Mouse (Mus musculus) hindbrain, embryonic 10.5 days (tissue): ENCODE data around the gene Tmem199. TPM values are rescaled to one million over a fixed set of nuclear protein-coding genes. Genes with fewer than 3 reads are reported as not detected.
A peak's percentile ranks its signal among the peaks of the same experiment; 100 is the strongest.

Source experiments
- DNase-seq: peaks from one replicate; pipeline ENCODE4 v3.0.0-alpha.2; 2017; ENCODE audit warnings: low spot score
- H3K27ac ChIP-seq: fragments of 300-500 bp; sonication (generic); 2 replicates; pipeline ENCODE4 v1.5.1; 2016; ENCODE audit warnings: mild to moderate bottlenecking, moderate library complexity
- H3K27me3 ChIP-seq: fragments of 300-500 bp; sonication (generic); 2 replicates; pipeline ENCODE4 v1.6.1; 2016; ENCODE audit warnings: mild to moderate bottlenecking; ENCODE audit not compliant: poor library complexity, insufficient read depth, severe bottlenecking
- H3K36me3 ChIP-seq: fragments of 300-500 bp; sonication (generic); 2 replicates; pipeline ENCODE4 v1.6.1; 2016; ENCODE audit warnings: mild to moderate bottlenecking, moderate library complexity
- H3K4me1 ChIP-seq: fragments of 300-500 bp; sonication (generic); replicated peaks from 2 replicates; pipeline ENCODE4 v1.6.1; 2016; ENCODE audit warnings: mild to moderate bottlenecking
- H3K4me3 ChIP-seq: fragments of 300-500 bp; sonication (generic); 2 replicates; pipeline ENCODE4 v1.5.1; 2016; ENCODE audit warnings: mild to moderate bottlenecking, moderate library complexity
- H3K9me3 ChIP-seq: fragments of 300-500 bp; sonication (generic); 2 replicates; pipeline ENCODE4 v1.6.1; 2016; ENCODE audit warnings: mild to moderate bottlenecking, moderate library complexity
- WGBS: fragments of 180-500 bp; shearing (Covaris S2); methylation state at CpG from one replicate; pipeline ENCODE4 v1.1.7; 2016; 5-methylcytosine and 5-hydroxymethylcytosine counted together
- polyA plus RNA-seq: library from polyadenylated mRNA; unstranded; fragments of >200 nt; fragmentation: Nextera tagmentation; extraction: Ambion mirVana; gene quantifications from 2 replicates; pipeline ENCODE4 v1.2.1, GENCODE M21; 2016

The Tmem199 gene
- polyA plus RNA-seq, 1 experiment from 2014 or later, result 86.4 TPM

DNA sequence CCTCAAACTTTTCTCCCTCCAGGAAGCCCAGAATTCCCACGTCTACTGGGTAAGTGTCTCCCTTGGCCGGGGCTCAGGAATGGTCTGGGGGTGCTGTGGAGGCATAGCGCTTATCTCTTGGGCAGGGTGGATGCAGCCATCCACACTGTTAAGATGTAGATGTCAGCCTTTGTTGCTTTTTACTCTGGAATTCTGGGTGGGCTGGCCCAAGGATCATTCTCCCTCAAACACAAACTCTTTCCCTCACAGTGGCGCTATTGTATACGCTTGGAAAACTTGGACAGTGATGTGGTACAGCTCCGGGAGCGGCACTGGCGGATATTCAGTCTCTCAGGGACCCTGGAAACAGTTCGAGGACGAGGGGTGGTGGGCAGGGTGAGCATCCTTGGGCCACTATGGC, 7.0 kb upstream of the Tmem199 start:
- Histone ChIP-seq H3K4me3 (no peak overlapping the region), H3K27me3 (no peaks in the 10 kb centered on the region), H3K27ac (no peak overlapping the region), H3K4me1 (no peaks in the 10 kb centered on the region), H3K36me3 (peaks cover 97% of the 10 kb centered on the region), H3K9me3 (no peaks in the 10 kb centered on the region)
- 92% methylated on average over 10 of the region's 10 CpGs for WGBS
- DNase-seq, result no peak

DNA sequence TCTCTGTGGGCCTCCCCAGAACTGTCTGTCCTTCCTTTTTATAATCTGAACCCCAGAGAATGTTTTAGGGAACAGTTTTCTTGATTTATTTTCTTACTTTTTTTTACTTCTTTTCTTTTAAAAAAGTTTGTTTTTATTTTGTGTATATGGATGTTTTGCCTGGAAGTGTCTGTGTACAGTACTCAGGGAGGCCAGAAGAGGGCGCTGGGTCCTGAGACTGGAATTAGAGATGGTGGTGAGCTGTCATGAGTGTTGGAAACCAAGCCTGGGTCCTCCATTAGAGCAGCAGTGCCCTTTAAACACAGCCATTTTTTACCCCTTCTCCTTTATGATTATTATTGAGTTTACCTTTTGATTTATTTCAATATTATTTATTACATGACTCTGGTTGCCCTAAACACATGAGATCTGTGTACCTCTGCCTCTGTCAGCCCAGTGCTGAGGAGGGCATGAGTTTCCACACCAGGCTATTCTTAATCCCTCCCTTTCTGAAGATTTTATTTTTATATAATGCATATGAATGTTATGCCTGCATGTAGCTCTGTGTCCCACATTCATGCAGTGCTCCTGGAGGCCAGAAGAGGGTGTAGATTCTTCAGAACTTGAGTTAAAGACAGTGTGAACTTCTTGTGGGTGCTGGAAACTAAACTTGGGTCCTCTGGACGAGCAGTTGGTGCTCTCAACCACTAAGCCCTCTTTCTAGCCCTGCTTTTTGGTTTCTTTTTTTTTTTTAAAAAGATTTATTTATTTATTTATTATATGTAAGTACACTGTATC, 3.8 kb upstream of the Tmem199 start:
- no peak overlapping the region for H3K27ac ChIP-seq
- no peak for DNase-seq
- 61% methylated on average over 2 of the region's 2 CpGs for WGBS
- H3K4me3 ChIP-seq, result no peak overlapping the region
- peaks cover 68% of the 10 kb centered on the region for H3K36me3 ChIP-seq
- H3K27me3 ChIP-seq, result no peaks in the 10 kb centered on the region
- H3K4me1 ChIP-seq, result peaks cover 25% of the 10 kb centered on the region
- H3K9me3 ChIP-seq, result no peaks in the 10 kb centered on the region

DNA sequence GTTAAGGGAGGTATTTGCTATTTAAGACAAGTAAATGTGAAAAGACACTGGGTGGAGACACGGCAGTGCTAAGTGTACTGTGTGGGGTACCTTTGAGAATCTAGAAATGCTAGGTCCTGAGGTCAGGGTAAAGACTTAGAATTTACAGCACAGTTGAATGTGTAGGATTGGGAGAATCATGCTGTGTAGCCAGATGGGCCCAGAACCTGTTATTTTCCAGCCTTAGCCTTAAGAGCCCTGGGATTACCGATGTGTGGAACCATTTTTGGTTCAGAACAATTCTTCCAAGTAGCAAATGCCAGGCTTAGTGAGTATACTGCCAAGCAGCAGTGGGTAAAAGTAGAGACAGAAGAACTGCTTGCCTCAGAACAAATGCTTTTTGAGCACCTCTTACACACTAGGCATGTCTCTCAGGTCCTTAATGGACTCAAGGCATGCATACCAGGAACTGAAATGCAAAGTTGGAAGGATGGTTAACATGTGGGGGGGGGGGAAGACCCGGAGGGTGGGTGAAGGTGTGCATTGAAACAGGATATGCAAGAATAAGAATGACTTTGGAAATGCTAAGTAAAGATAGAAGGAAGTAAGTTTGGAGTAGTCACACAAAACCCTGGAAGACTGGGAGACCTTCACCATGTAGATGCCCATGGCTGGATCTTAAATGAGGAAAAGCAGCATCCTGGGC, 1.3 kb upstream of the Tmem199 start:
- WGBS, result 83% methylated on average over 3 of the region's 3 CpGs
- H3K9me3 ChIP-seq, result no peaks in the 10 kb centered on the region
- H3K27me3 ChIP-seq, result no peaks in the 10 kb centered on the region
- H3K4me3 ChIP-seq, result peak overlapping the region; percentile 88
- H3K27ac ChIP-seq, result peak overlapping the region; percentile 97
- H3K36me3 ChIP-seq, result peaks cover 61% of the 10 kb centered on the region
- DNase-seq, result no peak
- H3K4me1 ChIP-seq, result peaks cover 26% of the 10 kb centered on the region

DNA sequence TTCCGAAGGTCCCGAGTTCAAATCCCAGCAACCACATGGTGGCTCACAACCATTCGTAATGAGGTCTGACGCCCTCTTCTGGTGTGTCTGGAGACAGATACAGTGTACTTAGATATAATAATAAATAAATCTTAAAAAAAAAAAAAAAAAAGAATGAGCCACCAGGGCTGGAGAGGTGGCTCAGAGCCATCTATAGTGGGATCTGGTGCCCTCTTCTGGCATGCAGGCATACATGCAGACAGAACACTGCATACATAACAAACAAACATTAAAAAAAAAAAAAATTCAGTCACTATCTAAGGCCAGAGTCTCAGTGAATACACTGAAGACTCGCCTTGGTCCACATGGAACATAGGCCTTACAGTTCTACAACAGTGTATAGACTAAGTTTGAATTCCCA, 2.8 kb downstream of the Tmem199 start:
- H3K4me3 ChIP-seq, result no peak overlapping the region
- H3K9me3 ChIP-seq, result no peaks in the 10 kb centered on the region
- H3K4me1 ChIP-seq, result peaks cover 26% of the 10 kb centered on the region
- H3K27me3 ChIP-seq, result no peaks in the 10 kb centered on the region
- H3K27ac ChIP-seq, result no peak overlapping the region
- WGBS, result 77% methylated on average over 5 of the region's 5 CpGs
- DNase-seq, result no peak
- peaks cover 54% of the 10 kb centered on the region for H3K36me3 ChIP-seq

DNA sequence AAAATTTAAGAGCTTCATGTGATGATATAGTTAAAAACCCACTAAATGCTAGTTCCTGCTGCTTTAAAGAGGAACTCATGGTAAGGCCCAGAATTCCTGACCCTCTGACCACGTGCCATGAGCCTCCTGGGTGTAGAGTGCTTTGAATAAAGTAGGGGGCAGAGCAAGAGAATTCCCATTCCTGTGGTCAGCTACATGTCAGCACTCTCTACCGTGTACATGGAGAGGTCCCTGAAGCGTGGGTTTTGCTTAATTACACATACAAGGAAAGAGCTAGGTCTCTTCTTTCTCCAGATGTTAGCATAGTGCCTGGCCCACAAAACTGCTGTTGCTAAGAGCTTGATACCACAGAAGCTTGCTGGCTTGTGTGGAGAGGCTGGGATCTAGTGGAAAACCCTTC, 6.5 kb downstream of the Tmem199 start:
- DNase-seq, result no peak
- no peaks in the 10 kb centered on the region for H3K9me3 ChIP-seq
- WGBS, result 82% methylated on average over 3 of the region's 3 CpGs

DNA sequence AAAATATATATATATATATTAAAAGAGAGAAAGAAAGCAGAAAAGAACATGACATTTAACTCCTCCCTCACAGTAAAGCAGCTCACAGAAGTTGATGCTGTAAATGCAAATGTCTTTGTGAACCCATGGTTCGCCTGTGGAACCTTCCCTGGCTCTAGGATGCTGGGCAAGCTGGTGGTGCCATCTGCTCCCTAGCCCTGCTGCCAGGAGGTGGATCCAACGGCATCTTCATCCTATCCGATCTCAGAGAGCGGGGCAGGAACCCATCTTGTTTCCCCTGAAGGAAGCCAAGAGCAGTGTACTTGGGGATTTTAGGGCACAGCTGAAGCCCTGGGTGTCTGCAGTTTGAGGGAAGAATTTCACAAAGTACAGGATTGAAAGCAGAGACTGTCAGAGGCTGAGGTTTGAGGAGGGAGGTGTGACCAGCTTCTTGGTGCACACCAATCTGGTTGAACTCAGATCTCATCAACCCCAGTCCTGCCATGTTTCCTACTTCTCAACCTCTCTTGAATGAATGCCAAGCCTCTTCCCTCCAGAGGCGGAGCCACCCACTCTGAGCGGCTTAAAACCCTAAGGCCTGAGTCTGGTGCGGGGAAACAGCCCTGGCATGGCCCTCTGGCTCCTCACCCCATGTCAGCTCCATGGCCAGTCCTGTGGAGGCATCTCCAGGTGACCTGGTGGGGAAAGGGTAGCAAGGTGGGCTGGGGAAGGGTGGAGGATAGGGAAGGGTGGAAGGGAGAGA, 8.9 kb downstream of the Tmem199 start, which contains the start of gene Sebox:
Gene Sebox, plus strand, starts transcription at position 539 of the 742 bp plus-strand sequence.
- Histone ChIP-seq H3K4me3 (no peak within 1 kb of the TSS), H3K9me3 (no peaks in the 10 kb centered on the region), H3K4me1 (peaks cover 21% of the 10 kb centered on the region), H3K27me3 (peaks cover 30% of the 10 kb centered on the region), H3K36me3 (peaks cover 29% of the 10 kb centered on the region), H3K27ac (no peak within 1 kb of the TSS)
- WGBS, result 66% methylated on average over 7 of the region's 7 CpGs
- no peak for DNase-seq

More for the DNA sequence above, 6.5 kb downstream of the Tmem199 start:
- no peak overlapping the region for H3K4me3 ChIP-seq
- no peaks in the 10 kb centered on the region; the same call in 1 of the 2 replicates for H3K4me1 ChIP-seq
- peaks cover 49% of the 10 kb centered on the region for H3K36me3 ChIP-seq
- peaks cover 10% of the 10 kb centered on the region; the same call in 1 of the 2 replicates for H3K27me3 ChIP-seq
- H3K27ac ChIP-seq, result no peak overlapping the region

DNA sequence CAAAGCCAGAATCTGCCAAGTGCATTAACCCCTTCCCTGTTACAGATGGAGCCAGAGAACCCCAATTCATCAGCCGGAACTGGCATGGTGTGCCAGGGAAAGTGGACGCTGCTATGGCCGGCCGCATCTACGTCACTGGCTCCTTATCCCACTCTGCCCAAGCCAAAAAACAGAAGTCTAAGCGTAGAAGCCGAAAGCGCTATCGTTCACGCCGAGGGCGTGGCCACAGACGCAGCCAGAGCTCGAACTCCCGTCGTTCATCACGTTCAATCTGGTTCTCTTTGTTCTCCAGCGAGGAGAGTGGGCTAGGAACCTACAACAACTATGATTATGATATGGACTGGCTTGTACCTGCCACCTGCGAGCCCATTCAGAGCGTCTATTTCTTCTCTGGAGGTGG, 10.4 kb downstream of the Tmem199 start:
- DNase-seq, result no peak
- Histone ChIP-seq H3K27me3 (peaks cover 35% of the 10 kb centered on the region), H3K4me3 (no peak overlapping the region), H3K36me3 (peaks cover 13% of the 10 kb centered on the region), H3K9me3 (no peaks in the 10 kb centered on the region), H3K4me1 (peaks cover 36% of the 10 kb centered on the region), H3K27ac (no peak overlapping the region)
- 86% methylated on average over 20 of the region's 20 CpGs for WGBS

DNA sequence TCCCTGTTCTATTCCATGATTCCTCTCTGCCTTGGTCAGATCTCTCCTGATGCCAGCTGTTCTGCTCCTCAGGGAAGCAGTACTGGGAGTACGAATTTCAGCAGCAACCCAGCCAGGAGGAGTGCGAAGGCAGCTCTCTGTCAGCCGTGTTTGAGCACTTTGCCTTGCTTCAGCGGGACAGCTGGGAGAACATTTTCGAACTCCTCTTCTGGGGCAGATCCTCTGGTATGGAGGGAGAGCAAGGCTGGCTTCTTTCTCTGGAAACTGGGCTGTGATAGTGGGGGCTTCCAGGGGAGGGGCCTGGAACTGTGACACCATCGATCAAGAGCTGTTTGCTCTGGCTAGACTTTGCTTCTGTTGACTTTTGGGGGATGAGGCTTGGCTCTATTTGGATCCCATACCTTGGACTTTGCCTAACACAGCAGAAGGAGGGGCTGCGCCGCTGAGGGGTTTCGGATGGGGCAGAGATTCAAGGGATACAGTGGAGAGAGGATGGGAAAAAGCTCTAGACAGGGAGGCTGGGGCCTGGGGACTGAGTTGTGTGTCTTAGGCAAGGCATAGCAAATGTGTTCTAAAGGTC, 11.3 kb downstream of the Tmem199 start:
- DNase-seq, result no peak
- H3K27me3 ChIP-seq, result peaks cover 43% of the 10 kb centered on the region
- peak overlapping the region; percentile 66 for H3K27ac ChIP-seq
- peaks cover 5% of the 10 kb centered on the region for H3K36me3 ChIP-seq
- H3K4me1 ChIP-seq, result peaks cover 44% of the 10 kb centered on the region
- H3K9me3 ChIP-seq, result no peaks in the 10 kb centered on the region
- 80% methylated on average over 9 of the region's 9 CpGs for WGBS
- peak overlapping the region; percentile 24 for H3K4me3 ChIP-seq

DNA sequence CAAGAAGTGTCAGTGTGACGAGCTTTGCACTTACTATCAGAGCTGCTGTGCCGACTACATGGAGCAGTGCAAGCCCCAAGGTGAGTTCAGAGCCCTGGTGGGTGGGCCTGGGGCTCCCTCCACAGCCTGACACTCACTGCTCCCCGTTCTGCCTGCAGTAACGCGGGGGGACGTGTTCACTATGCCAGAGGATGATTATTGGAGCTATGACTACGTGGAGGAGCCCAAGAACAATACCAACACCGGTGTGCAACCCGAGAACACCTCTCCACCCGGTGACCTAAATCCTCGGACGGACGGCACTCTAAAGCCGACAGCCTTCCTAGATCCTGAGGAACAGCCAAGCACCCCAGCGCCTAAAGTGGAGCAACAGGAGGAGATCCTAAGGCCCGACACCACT, 12.4 kb downstream of the Tmem199 start:
- no peaks in the 10 kb centered on the region for H3K9me3 ChIP-seq
- no peak for DNase-seq
- H3K36me3 ChIP-seq, result no peaks in the 10 kb centered on the region
- H3K27me3 ChIP-seq, result peaks cover 55% of the 10 kb centered on the region
- H3K27ac ChIP-seq, result peak overlapping the region; percentile 66
- 49% methylated on average over 16 of the region's 16 CpGs for WGBS
- H3K4me3 ChIP-seq, result peak overlapping the region; percentile 24
- peaks cover 46% of the 10 kb centered on the region for H3K4me1 ChIP-seq

DNA sequence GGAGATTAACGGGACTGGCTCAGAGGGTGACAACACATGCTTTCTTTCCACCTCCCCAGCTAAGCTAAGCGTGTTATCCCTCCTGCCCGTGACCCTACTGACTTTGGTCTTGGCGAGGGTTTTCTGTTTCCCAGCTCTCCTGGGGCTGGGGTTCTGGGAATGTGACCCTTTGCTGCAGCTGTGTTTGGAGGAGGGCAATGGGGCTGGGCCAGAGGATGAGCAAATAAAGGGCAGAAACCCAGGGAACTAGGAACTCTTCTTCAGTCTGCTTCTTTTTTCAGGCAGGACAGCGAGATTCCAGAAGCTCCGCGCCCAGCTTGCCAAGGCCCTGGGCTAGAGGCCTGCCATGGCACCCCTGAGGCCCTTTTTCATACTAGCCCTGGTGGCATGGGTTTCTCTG, 13.0 kb downstream of the Tmem199 start, which contains the start of gene Vtn:
Gene Vtn, plus strand, starts transcription at position 88 of the 400 bp plus-strand sequence.
- Histone ChIP-seq H3K36me3 (no peaks in the 10 kb centered on the region), H3K4me3 (peak within 1 kb of the TSS; percentile 64), H3K27me3 (peaks cover 60% of the 10 kb centered on the region)

DNA sequence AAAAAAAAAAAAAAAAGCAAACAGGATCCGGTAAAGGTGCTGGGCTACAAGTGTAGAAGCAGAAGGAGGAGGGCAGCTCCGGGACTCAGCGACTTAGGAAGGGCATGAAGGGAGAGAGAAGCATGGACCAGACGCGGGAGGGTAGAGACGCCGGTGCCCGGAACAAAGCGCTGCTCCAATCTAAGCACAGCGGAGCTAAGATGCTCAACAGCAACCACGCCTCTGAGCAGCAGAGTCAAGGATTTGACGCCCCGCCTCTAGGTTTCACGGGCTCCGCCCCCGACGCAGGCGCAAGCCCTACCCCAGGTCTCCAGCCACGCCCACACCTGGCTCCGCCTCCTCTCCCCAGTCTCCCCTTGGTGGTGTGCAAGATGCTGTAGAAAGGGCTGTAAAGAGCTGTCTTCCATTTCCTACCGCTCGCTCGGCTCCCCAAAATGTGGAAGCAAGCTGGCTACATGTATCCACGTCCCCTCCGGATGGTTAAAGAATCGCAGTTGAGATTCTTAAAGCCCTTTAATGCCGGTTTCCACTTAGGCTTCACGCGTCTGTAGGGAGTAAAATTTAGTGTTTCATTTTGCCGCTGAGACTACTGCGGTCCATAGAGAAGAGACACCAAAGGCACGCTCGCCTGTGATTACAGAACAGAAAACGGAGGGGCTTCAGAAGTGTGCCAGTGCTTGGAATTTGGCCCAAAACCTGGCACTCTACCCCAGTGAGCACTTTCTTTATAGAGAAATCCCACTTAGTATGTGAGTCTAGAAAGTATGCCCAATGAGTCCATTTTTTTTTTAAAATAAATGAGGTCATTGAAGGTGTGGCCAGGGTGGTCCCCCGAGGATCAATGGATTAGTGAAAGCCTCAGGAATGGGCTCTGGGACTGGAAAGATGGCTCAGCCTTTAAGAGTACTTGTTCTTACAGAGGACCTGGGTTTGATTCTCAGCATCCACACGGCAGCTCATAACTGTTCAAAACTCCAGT, 14.1 kb downstream of the Tmem199 start, which contains the start of gene Sarm1:
Gene Sarm1, minus strand, starts transcription at position 211 of the 979 bp plus-strand sequence.
- H3K36me3 ChIP-seq, result no peaks in the 10 kb centered on the region
- H3K4me1 ChIP-seq, result peaks cover 46% of the 10 kb centered on the region
- peak within 1 kb of the TSS; percentile 76 for H3K27ac ChIP-seq
- WGBS, result 3% methylated on average over 36 of the region's 36 CpGs
- H3K27me3 ChIP-seq, result peaks cover 68% of the 10 kb centered on the region
- peak; percentile 96 for DNase-seq
- H3K4me3 ChIP-seq, result peak within 1 kb of the TSS; percentile 64
- no peaks in the 10 kb centered on the region for H3K9me3 ChIP-seq

More for the DNA sequence above, 13.0 kb downstream of the Tmem199 start, which contains the start of gene Vtn:
- peak; percentile 28 for DNase-seq
- peak within 1 kb of the TSS; percentile 76 for H3K27ac ChIP-seq
- H3K4me1 ChIP-seq, result peaks cover 46% of the 10 kb centered on the region
- H3K9me3 ChIP-seq, result no peaks in the 10 kb centered on the region
- 43% methylated on average over 7 of the region's 7 CpGs for WGBS
